Mouse (Mus musculus): Measurements from ENCODE around the gene Fbxo34.

The Fbxo34 gene

GRCm38 (mm10) chr14:47472743-47473546 lies 22.7 kb downstream of the Fbxo34 start:
- DNase-seq: peak; percentile 69 to 71

- DNase-seq: no peak
These were observed 23.7 kb downstream of the Fbxo34 start for GRCm38 (mm10) chr14:47473891-47474290.

- peak in 1 of 2 experiments; percentile 18 for DNase-seq
These were observed 24.5 kb downstream of the Fbxo34 start for GRCm38 (mm10) chr14:47474571-47475254.

- DNase-seq: no peak
These were observed 26.0 kb downstream of the Fbxo34 start for GRCm38 (mm10) chr14:47476266-47476665.

- no peak for DNase-seq
These were observed 27.5 kb downstream of the Fbxo34 start for GRCm38 (mm10) chr14:47477711-47478110.

- no peak for DNase-seq
These were observed 32.0 kb downstream of the Fbxo34 start for GRCm38 (mm10) chr14:47482200-47482599.

- no peak for DNase-seq
These were observed 32.9 kb downstream of the Fbxo34 start for GRCm38 (mm10) chr14:47483099-47483498.

- DNase-seq: no peak
These were observed 38.5 kb downstream of the Fbxo34 start for GRCm38 (mm10) chr14:47488732-47489131.

GRCm38 (mm10) chr14:47489310-47490097 lies 39.3 kb downstream of the Fbxo34 start:
- DNase-seq: no peak

GRCm38 (mm10) chr14:47490732-47491131 lies 40.5 kb downstream of the Fbxo34 start:
- DNase-seq: no peak

- DNase-seq: no peak
These were observed 43.6 kb downstream of the Fbxo34 start for GRCm38 (mm10) chr14:47493592-47494361.

- DNase-seq: no peak
These were observed 45.7 kb downstream of the Fbxo34 start for GRCm38 (mm10) chr14:47495951-47496350.

GRCm38 (mm10) chr14:47497166-47497565 lies 46.9 kb downstream of the Fbxo34 start:
- DNase-seq: no peak

- no peak for DNase-seq
These were observed 48.4 kb downstream of the Fbxo34 start for GRCm38 (mm10) chr14:47498632-47499031.

- DNase-seq: no peak
These were observed 53.8 kb downstream of the Fbxo34 start for GRCm38 (mm10) chr14:47504036-47504435.

- no peak for DNase-seq
These were observed 56.5 kb downstream of the Fbxo34 start for GRCm38 (mm10) chr14:47506676-47507075.

- no peak for DNase-seq
These were observed 57.8 kb downstream of the Fbxo34 start for GRCm38 (mm10) chr14:47508035-47508434.

- DNase-seq: no peak
These were observed 60.0 kb downstream of the Fbxo34 start for GRCm38 (mm10) chr14:47510244-47510643.

GRCm38 (mm10) chr14:47513606-47514005 lies 63.4 kb downstream of the Fbxo34 start:
- no peak for DNase-seq

GRCm38 (mm10) chr14:47514816-47515453 lies 64.7 kb downstream of the Fbxo34 start:
- DNase-seq: no peak

- DNase-seq: no peak
These were observed 65.4 kb downstream of the Fbxo34 start for GRCm38 (mm10) chr14:47515636-47516035.

- no peak for DNase-seq
These were observed 66.5 kb downstream of the Fbxo34 start for GRCm38 (mm10) chr14:47516755-47517154.
